Mouse (Mus musculus) stomach, embryonic 14.5 days (tissue): ENCODE data around the gene Ryr2. TPM values are rescaled to one million over a fixed set of nuclear protein-coding genes. Genes with fewer than 3 reads are reported as not detected.

Source experiments
- ATAC-seq: fragments of 200-750 bp; cut with Nextera tagmentation; 2 replicates; pipeline ENCODE4 v1.8.0; 2017; ENCODE audit warnings: low read depth, moderate TSS enrichment; ENCODE audit not compliant: insufficient number of reproducible peaks, insufficient read depth, low FRiP score
- H3K27ac ChIP-seq: fragments of 300-500 bp; sonication (generic); 2 replicates; pipeline ENCODE4 v1.5.1; 2014; ENCODE audit warnings: mild to moderate bottlenecking, low read length, moderate library complexity, mixed read lengths
- H3K27me3 ChIP-seq: fragments of 300-500 bp; sonication (generic); 2 replicates; pipeline ENCODE4 v1.6.1; 2014; ENCODE audit warnings: low read length, control low read depth, mixed read lengths; ENCODE audit not compliant: control insufficient read depth, insufficient read depth
- H3K36me3 ChIP-seq: fragments of 300-500 bp; sonication (generic); 2 replicates; pipeline ENCODE4 v1.6.1; 2014; ENCODE audit warnings: mild to moderate bottlenecking, control low read depth, low read length, moderate library complexity, mixed read lengths; ENCODE audit not compliant: control insufficient read depth, insufficient read depth
- H3K4me1 ChIP-seq: fragments of 300-500 bp; sonication (generic); 2 replicates; pipeline ENCODE4 v1.6.1; 2014; ENCODE audit warnings: low read length, control low read depth, mixed read lengths; ENCODE audit not compliant: control insufficient read depth, insufficient read depth
- H3K4me2 ChIP-seq: fragments of 300-500 bp; sonication (generic); replicated peaks from 2 replicates; pipeline ENCODE4 v1.6.1; 2014; ENCODE audit warnings: low read depth, low read length, control low read depth
- H3K4me3 ChIP-seq: fragments of 300-500 bp; sonication (generic); 2 replicates; pipeline ENCODE4 v1.5.1; 2014; ENCODE audit warnings: low read depth, low read length, control low read depth
- H3K9ac ChIP-seq: fragments of 300-500 bp; sonication (generic); replicated peaks from 2 replicates; pipeline ENCODE4 v1.6.1; 2014; ENCODE audit warnings: low read depth, mild to moderate bottlenecking, control low read depth, low read length, moderate library complexity, mixed read lengths
- H3K9me3 ChIP-seq: fragments of 300-500 bp; sonication (generic); 2 replicates; pipeline ENCODE4 v1.6.1; 2016; ENCODE audit warnings: low read depth, low read length, control low read depth; ENCODE audit not compliant: control insufficient read depth
- WGBS: fragments of 180-500 bp; shearing (Covaris S2); extraction: QIAGEN DNeasy Blood & Tissue Kit; methylation state at CpG from one replicate; pipeline ENCODE4 v1.1.7; 2014; 5-methylcytosine and 5-hydroxymethylcytosine counted together
- polyA plus RNA-seq: library from polyadenylated mRNA; unstranded; fragments of >200 nt; fragmentation: Nextera tagmentation; extraction: Ambion mirVana; gene quantifications from 2 replicates; pipeline ENCODE4 v1.2.1, GENCODE M21; 2014

Gene Ryr2
- polyA plus RNA-seq, 1 experiment from 2014 or later, result 2.6 TPM

- H3K27me3 ChIP-seq, result no peaks in the 10 kb centered on the region
- no peaks in the 10 kb centered on the region for H3K36me3 ChIP-seq
- H3K9me3 ChIP-seq, result no peaks in the 10 kb centered on the region
- no peaks in the 10 kb centered on the region for H3K4me1 ChIP-seq
- no peak overlapping the region for H3K4me3 ChIP-seq
- 67% methylated on average over 4 of the region's 4 CpGs for WGBS
- no peak overlapping the region for H3K27ac ChIP-seq
- H3K9ac ChIP-seq, result no peak overlapping the region
- H3K4me2 ChIP-seq, result no peak overlapping the region
- ATAC-seq, result no peak
Measured at GRCm38 (mm10) chr13:12063561-12063960, 43.2 kb downstream of the Ryr2 start.

DNA sequence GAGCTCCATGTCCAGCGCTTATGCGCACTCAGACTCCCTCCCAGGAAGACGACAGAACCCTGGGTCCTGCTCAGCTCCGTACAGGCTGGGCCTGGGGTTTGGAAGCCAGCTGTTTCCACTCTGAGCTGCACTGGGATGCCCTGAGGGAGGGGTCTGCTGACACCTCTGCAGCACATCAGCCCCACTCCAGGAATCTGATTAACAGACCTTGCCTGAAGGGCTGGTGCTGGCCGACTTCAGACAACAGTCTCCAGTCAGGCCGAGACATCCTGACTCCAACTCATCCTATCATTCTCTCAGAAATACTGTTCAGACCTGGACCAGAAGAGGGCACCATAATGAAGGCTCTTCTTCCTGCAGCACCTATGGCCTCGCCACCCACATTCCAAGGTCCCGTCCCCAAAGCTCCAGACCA, 49.4 kb downstream of the Ryr2 start:
- no peaks in the 10 kb centered on the region for H3K9me3 ChIP-seq
- ATAC-seq, result peak; percentile 64
- H3K4me3 ChIP-seq, result no peak overlapping the region
- H3K27me3 ChIP-seq, result no peaks in the 10 kb centered on the region
- no peak overlapping the region for H3K27ac ChIP-seq
- no peaks in the 10 kb centered on the region for H3K4me1 ChIP-seq
- no peaks in the 10 kb centered on the region for H3K36me3 ChIP-seq
- WGBS, result 41% methylated on average over 8 of the region's 8 CpGs
- no peak overlapping the region for H3K9ac ChIP-seq
- H3K4me2 ChIP-seq, result no peak overlapping the region

DNA sequence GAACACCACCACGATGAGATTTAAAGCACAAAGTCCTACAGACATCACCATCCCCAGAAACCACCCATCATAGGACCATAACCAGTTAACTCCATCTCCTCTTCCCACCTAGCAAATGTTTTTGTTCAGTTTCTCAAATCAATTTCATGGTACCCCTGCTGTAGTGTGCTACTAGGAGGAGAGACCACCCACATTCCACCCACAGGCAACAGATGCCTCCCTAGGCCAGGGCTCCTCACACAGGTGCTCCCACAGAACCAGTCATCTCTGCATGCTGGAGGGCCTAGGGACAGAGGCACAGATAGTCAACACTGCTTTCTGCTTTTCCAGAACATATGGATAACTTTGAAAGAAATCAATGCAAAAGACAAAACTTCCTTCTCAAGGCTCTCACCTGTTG, 50.8 kb downstream of the Ryr2 start:
- Histone ChIP-seq H3K36me3 (no peaks in the 10 kb centered on the region), H3K4me1 (no peaks in the 10 kb centered on the region), H3K9ac (no peak overlapping the region), H3K27ac (no peak overlapping the region), H3K4me2 (no peak overlapping the region), H3K27me3 (no peaks in the 10 kb centered on the region), H3K9me3 (no peaks in the 10 kb centered on the region), H3K4me3 (no peak overlapping the region)
- WGBS, result 61% methylated on average over 1 of the region's 1 CpGs
- no peak for ATAC-seq

DNA sequence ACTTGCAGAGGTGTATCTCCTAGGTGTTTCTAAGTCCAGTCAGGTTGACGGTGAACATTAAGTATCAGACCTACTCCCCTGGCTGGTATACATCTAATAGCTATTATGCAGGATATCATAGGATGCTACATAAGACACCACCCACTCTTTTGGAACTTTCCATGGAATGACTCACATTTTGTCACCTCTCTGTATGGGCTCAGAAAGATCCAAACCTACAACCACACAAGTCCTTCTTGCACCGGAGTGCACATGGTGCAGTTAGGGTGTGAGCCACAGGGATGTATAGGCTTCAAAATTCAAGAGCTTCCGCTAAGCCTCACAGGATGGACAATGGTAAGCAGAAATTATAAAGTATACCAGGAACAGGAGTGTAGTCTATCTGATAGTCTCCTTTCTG, 52.8 kb downstream of the Ryr2 start:
- 99% methylated on average over 3 of the region's 3 CpGs for WGBS

GRCm38 (mm10) chr13:12050809-12051208, 55.9 kb downstream of the Ryr2 start:
- WGBS, result 71% methylated on average over 1 of the region's 1 CpGs
- Histone ChIP-seq H3K36me3 (no peaks in the 10 kb centered on the region), H3K4me3 (no peak overlapping the region), H3K4me1 (no peaks in the 10 kb centered on the region), H3K9me3 (no peaks in the 10 kb centered on the region), H3K9ac (no peak overlapping the region), H3K27ac (no peak overlapping the region), H3K4me2 (no peak overlapping the region), H3K27me3 (no peaks in the 10 kb centered on the region)
- no peak for ATAC-seq

More for the DNA sequence above, 52.8 kb downstream of the Ryr2 start:
- Histone ChIP-seq H3K9me3 (no peaks in the 10 kb centered on the region), H3K27me3 (no peaks in the 10 kb centered on the region), H3K27ac (no peak overlapping the region), H3K4me2 (no peak overlapping the region), H3K4me3 (no peak overlapping the region), H3K9ac (no peak overlapping the region), H3K4me1 (no peaks in the 10 kb centered on the region), H3K36me3 (no peaks in the 10 kb centered on the region)
- ATAC-seq, result no peak

DNA sequence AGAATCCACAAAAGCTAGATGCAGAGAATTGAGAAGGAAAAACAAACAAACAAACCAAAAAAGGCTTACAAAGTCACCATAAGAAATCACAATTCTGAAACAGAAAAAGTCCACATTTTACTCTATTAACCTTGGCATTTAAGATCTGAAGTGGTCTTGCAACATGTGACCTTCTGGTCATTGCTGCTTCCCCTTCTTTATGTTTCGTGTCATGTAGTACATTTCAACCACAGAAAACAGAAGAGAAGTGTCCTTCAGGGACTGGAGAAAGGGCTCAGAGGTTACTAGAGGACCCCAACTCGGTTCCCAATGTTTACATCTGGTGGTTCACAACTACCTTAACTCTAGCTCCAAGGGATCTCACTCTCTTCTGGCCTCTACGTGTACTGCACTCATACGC, 59.7 kb downstream of the Ryr2 start:
- WGBS, result 81% methylated on average over 4 of the region's 4 CpGs
- no peak for ATAC-seq

GRCm38 (mm10) chr13:12044751-12045150, 62.0 kb downstream of the Ryr2 start:
- Histone ChIP-seq H3K4me2 (no peak overlapping the region), H3K9me3 (no peaks in the 10 kb centered on the region), H3K4me1 (no peaks in the 10 kb centered on the region), H3K36me3 (no peaks in the 10 kb centered on the region), H3K9ac (no peak overlapping the region), H3K27me3 (no peaks in the 10 kb centered on the region), H3K4me3 (no peak overlapping the region), H3K27ac (no peak overlapping the region)
- ATAC-seq, result no peak
- 82% methylated on average over 2 of the region's 2 CpGs for WGBS

More for the DNA sequence above, 59.7 kb downstream of the Ryr2 start:
- Histone ChIP-seq H3K4me3 (no peak overlapping the region), H3K4me2 (no peak overlapping the region), H3K4me1 (no peaks in the 10 kb centered on the region), H3K27me3 (no peaks in the 10 kb centered on the region), H3K9ac (no peak overlapping the region), H3K27ac (no peak overlapping the region), H3K9me3 (no peaks in the 10 kb centered on the region), H3K36me3 (no peaks in the 10 kb centered on the region)

- Histone ChIP-seq H3K9ac (no peak overlapping the region), H3K4me3 (no peak overlapping the region), H3K4me1 (no peaks in the 10 kb centered on the region), H3K36me3 (no peaks in the 10 kb centered on the region), H3K27ac (no peak overlapping the region), H3K27me3 (no peaks in the 10 kb centered on the region), H3K9me3 (no peaks in the 10 kb centered on the region), H3K4me2 (no peak overlapping the region)
- ATAC-seq, result no peak
- WGBS, result 56% methylated on average over 8 of the region's 8 CpGs
Measured at GRCm38 (mm10) chr13:12042891-12043491, 63.8 kb downstream of the Ryr2 start.

GRCm38 (mm10) chr13:12039967-12040366, 66.8 kb downstream of the Ryr2 start:
- Histone ChIP-seq H3K9me3 (no peaks in the 10 kb centered on the region), H3K9ac (no peak overlapping the region), H3K36me3 (no peaks in the 10 kb centered on the region), H3K4me3 (no peak overlapping the region), H3K27ac (no peak overlapping the region), H3K27me3 (no peaks in the 10 kb centered on the region), H3K4me2 (no peak overlapping the region), H3K4me1 (no peaks in the 10 kb centered on the region)
- 87% methylated on average over 3 of the region's 3 CpGs for WGBS
- no peak for ATAC-seq
